Mouse (Mus musculus): Measurements from ENCODE around the gene Ccn5.

The Ccn5 gene

GRCm38 (mm10) chr2:163820607-163821006 lies at the start of gene Ccn5:
Gene Ccn5, plus strand, starts transcription at chr2:163820861.
- ATAC-seq (ENCODE audit: low TSS enrichment), result no peak

- no peak for ATAC-seq (ENCODE audit: low TSS enrichment)
These were observed 44.0 kb upstream of the Ccn5 start for GRCm38 (mm10) chr2:163776661-163777060.

- ATAC-seq (ENCODE audit: low TSS enrichment), result no peak
These were observed 43.6 kb upstream of the Ccn5 start for GRCm38 (mm10) chr2:163777061-163777460.

- ATAC-seq (ENCODE audit: low TSS enrichment), result no peak
These were observed 41.8 kb upstream of the Ccn5 start for GRCm38 (mm10) chr2:163778896-163779295.

- no peak for ATAC-seq (ENCODE audit: low TSS enrichment)
These were observed 37.3 kb upstream of the Ccn5 start for GRCm38 (mm10) chr2:163783368-163783767.

- ATAC-seq (ENCODE audit: low TSS enrichment), result no peak
These were observed 36.8 kb upstream of the Ccn5 start for GRCm38 (mm10) chr2:163783901-163784300.

GRCm38 (mm10) chr2:163787086-163787485 lies 33.6 kb upstream of the Ccn5 start:
- ATAC-seq (ENCODE audit: low TSS enrichment), result no peak

- peak; percentile 90 for ATAC-seq (ENCODE audit: low TSS enrichment)
These were observed 33.0 kb upstream of the Ccn5 start for GRCm38 (mm10) chr2:163787709-163788108.

- peak; percentile 88; the same call in 1 of the 2 replicates for ATAC-seq (ENCODE audit: low TSS enrichment)
These were observed 32.2 kb upstream of the Ccn5 start for GRCm38 (mm10) chr2:163788484-163788883.

GRCm38 (mm10) chr2:163798411-163798810 lies 22.2 kb upstream of the Ccn5 start:
- ATAC-seq (ENCODE audit: low TSS enrichment), result no peak

GRCm38 (mm10) chr2:163800832-163801231 lies 19.8 kb upstream of the Ccn5 start:
- ATAC-seq (ENCODE audit: low TSS enrichment), result no peak

- no peak for ATAC-seq (ENCODE audit: low TSS enrichment)
These were observed 19.3 kb upstream of the Ccn5 start for GRCm38 (mm10) chr2:163801406-163801805.

- ATAC-seq (ENCODE audit: low TSS enrichment), result no peak
These were observed 16.8 kb upstream of the Ccn5 start for GRCm38 (mm10) chr2:163803838-163804237.

GRCm38 (mm10) chr2:163809166-163809565 lies 11.5 kb upstream of the Ccn5 start:
- ATAC-seq (ENCODE audit: low TSS enrichment), result no peak

GRCm38 (mm10) chr2:163809704-163810103 lies 11.0 kb upstream of the Ccn5 start:
- no peak for ATAC-seq (ENCODE audit: low TSS enrichment)

GRCm38 (mm10) chr2:163813077-163813476 lies 7.6 kb upstream of the Ccn5 start:
- no peak for ATAC-seq (ENCODE audit: low TSS enrichment)

- no peak for ATAC-seq (ENCODE audit: low TSS enrichment)
These were observed 5.8 kb upstream of the Ccn5 start for GRCm38 (mm10) chr2:163814739-163815465.

- ATAC-seq (ENCODE audit: low TSS enrichment), result no peak
These were observed 2.6 kb downstream of the Ccn5 start for GRCm38 (mm10) chr2:163823248-163823647.

- no peak for ATAC-seq (ENCODE audit: low TSS enrichment)
These were observed 3.1 kb downstream of the Ccn5 start for GRCm38 (mm10) chr2:163823771-163824170.

- ATAC-seq (ENCODE audit: low TSS enrichment), result no peak
These were observed 5.2 kb downstream of the Ccn5 start for GRCm38 (mm10) chr2:163825861-163826260.

GRCm38 (mm10) chr2:163826494-163826893 lies 5.8 kb downstream of the Ccn5 start:
- ATAC-seq (ENCODE audit: low TSS enrichment), result no peak

GRCm38 (mm10) chr2:163831163-163831562 lies 10.5 kb downstream of the Ccn5 start:
- no peak for ATAC-seq (ENCODE audit: low TSS enrichment)

GRCm38 (mm10) chr2:163838043-163838442 lies 17.4 kb downstream of the Ccn5 start:
- peak; percentile 91 for ATAC-seq (ENCODE audit: low TSS enrichment)

- no peak for ATAC-seq (ENCODE audit: low TSS enrichment)
These were observed 18.9 kb downstream of the Ccn5 start for GRCm38 (mm10) chr2:163839519-163839918.
